Mouse (Mus musculus) gastrocnemius, postnatal 14 days (tissue): ENCODE data around the gene Cenpb. TPM values are rescaled to one million over a fixed set of nuclear protein-coding genes. Genes with fewer than 3 reads are reported as not detected.
A peak's percentile ranks its signal among the peaks of the same experiment; 100 is the strongest.
"Not testable (repeated sequence)": the region's sequence is repeated elsewhere in the genome, so short reads cannot be mapped to it uniquely, and the experiment has no call there.

Experiments
- DNase-seq: peaks from one replicate; pipeline ENCODE4 v3.0.0; 2021; ENCODE audit warnings: mixed read lengths
- intact Hi-C: fragments of 180-260 bp; cut with DNase I; formaldehyde crosslinking; loops from one replicate; pipeline ENCODE4 v1.15.1; 2025; ENCODE audit warnings: low total_unique reads
- long read RNA-seq, 2 experiments: library from polyadenylated mRNA; stranded (forward); transcript quantifications; one replicate each; pipeline ENCODE4 v2.0.0; 2021
- total RNA-seq, 2 experiments: library from RNA; stranded (reverse); gene quantifications; 2 replicates each; pipeline ENCODE4 v1.2.3; 2021

The Cenpb gene
- total RNA-seq: 10 to 100 TPM; 49.6 to 50.8 TPM
- long read RNA-seq, experiment 1, full-length matches to known transcripts: 72 of 73 reads
- long read RNA-seq, experiment 1, partial matches to known transcripts: 0 of 73 reads
- long read RNA-seq, experiment 1, other reads (novel, unspliced or antisense): 1 of 73 reads
- long read RNA-seq, experiment 2, full-length matches to known transcripts: 81 of 82 reads
- long read RNA-seq, experiment 2, partial matches to known transcripts: 0 of 82 reads
- long read RNA-seq, experiment 2, other reads (novel, unspliced or antisense): 1 of 82 reads

DNA sequence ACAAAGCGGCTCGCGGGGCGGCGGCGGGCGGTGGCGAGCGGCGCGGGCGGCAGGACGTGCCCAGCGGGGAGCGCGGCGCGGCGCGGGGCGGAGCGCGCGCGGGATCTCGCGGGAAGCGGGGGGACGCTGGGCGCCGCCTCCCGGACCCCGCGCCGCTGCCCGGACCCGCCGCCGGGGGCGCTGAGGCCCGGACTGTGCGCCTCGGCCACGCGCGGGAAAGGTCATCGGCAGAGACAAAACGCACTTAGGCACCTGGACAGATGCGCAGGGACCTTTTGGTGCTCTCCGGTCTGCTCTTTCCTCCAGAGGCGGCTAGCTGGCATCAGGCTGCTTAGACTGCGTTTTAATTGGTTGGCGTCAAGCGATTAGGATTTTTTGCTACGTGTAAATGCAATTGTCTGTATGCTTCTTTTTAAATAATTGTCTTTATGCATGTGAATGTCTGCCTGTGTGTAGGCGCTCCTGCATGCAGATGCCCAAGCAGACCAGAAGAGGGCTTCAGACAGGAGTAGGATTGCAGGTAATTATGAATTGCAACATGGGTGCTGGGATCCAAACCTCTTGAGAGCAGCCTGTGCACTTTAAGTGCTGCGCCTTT, at the start of gene Cenpb:
TSS of gene Cenpb (minus strand) at position 78 of the 598 bp plus-strand sequence.
- intact Hi-C loops: loop anchor here (10.0 kb wide), 1 partner anchor 75 kb away; no protein-coding TSS in a partner anchor

DNA sequence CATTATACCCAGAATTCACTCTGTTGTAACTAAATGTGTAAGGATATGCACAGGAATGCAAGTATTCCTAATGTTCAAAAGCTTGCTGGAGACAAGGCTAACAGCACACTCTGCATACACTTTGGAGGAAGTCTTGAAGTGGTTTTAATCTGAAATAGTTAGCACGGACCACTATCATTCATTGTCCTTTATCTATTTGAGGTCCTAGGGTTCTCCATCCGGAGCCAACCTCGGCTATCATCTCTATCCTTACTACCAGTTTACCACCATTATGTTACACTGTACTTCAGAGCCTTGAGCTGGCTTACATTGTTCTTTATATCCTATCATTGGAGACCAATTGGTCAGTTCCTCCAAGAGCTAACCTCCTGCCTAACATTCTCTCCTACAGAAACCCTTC, 47.4 kb upstream of the Cenpb start:
- DNase-seq: no peak
- intact Hi-C loops: no loop called here

More for the DNA sequence above, at the start of gene Cenpb:
- DNase-seq: peak; percentile 87

DNA sequence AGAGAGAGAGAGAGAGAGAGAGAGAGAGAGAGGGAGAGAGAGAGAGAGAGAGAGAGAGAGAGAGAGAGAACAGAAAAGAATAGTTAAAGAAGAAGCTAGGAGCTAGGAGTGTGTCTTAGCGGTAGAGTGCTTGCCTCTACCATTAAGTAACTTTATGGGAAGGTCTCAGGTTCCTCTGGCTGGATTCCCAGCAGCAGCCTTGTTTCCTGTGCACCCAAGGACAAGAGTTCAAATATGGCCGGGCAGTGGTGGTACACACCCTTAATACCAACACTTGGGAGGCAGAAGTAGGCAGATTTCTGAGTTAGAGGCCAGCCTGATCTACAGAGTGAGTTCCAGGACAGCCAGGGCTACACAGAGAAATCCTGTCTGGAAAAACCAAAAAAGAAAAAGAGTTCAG, 46.8 kb upstream of the Cenpb start:
- intact Hi-C loops, DNase-seq: not testable (repeated sequence)

DNA sequence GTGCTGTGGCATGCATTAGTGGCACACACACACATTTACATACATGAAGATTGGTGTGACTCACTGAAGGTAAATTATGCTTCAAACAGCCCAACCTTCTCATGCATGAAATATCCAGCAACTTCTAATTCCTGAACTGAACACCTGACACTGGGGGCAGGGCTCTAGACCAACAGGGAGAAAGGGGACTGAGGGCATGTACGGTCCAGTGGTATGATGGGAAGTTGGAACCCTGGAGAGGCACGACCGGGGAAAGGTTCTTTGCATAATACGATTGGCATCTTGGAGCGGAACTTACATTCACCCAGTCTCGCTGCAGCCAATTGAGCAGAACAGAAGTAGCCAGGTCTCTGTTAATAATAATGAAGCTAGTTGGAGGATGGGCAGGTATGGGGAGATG, 45.3 kb upstream of the Cenpb start:
- intact Hi-C loops: no loop called here
- DNase-seq: no peak

DNA sequence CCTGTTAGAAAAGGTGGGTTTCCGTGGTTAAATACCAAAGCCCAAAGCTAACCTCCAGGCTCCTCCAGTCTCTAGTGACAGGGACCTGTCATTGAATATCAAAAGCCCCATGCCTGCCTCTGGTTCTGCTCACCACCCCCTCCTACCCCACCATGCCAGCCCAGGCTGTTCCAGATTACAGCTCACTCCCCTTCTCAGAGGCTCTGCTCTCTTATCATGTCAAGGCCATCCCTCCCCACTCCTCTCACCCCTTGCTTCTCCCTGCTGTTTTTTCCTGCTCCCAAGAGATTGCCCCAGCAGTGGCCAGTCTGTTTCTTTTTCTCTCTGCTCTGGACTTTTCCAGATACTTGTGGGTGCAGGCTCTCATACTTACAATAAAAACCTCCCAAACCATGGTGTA, 43.7 kb upstream of the Cenpb start:
- intact Hi-C loops: no loop called here
- DNase-seq: no peak

DNA sequence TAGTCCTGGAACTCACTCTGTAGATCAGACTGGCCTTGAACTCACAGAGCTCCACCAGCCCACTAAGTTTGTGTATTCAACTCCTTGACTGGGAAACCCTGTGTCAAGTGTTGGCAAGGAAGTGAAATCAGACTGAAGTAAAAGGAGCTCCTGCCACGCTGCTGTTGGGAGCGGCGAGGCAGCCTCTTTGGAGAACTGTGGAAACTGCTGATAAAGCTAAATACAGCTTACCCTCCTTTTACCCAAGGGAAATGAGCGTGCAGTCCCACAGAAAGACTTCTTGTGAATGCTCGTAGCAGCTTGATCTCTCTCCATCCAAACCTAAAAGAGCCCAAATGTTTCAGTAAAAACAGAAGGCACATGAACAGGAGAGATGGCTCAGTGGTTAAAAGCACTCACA, 42.7 kb upstream of the Cenpb start:
- DNase-seq: no peak
- intact Hi-C loops: no loop called here

DNA sequence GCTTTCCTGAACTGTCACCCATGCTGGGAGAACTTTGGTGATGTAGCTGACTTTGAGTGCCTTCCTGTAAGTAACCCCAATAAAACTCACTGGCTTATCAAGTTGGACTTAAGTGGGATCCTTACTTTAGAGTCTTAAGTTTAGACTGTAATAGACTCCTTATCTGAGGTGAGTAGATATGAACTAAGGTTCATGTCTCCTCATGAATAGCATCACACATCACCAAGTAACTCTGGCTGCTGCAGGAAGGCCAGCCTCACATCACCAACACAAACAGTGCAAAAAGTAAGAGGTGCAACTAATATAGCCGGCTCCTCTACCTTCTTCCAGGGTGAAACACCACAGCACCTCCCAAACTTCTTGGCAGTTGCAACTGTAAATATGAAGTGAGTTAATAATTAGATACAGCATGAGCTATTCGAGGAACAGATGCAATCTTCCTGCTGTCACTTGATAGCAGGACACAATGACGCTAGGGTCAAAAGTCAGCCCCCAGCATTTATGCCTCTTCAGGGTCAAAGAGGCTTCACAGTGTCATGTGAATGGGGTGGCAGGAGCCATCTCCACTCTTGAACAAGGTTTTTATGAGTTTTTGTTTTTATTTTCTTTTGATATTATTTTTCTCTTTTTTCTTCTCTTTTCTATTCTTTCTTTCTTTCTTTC, 42.1 kb upstream of the Cenpb start:
- intact Hi-C loops: no loop called here
- DNase-seq: no peak

DNA sequence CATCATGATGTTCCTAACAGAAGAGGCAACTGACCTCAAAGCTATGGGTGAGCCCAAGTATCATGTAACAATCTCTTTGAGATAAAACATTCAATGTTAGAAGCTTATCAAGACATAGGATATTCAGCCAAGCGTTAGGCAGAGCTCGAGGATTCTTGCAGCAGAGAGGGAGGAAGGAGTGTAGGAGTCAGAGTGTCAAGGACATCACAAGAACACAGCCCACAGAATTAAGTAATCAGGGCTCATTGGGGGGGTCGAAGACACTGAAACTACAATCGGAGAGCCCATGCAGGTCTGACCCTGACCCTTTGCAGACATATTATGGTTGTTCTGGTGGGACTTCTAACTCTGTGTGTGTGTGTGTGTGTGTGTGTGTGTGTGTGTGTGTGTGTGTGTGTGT, 40.2 kb upstream of the Cenpb start:
- DNase-seq: no peak
- intact Hi-C loops: no loop called here

DNA sequence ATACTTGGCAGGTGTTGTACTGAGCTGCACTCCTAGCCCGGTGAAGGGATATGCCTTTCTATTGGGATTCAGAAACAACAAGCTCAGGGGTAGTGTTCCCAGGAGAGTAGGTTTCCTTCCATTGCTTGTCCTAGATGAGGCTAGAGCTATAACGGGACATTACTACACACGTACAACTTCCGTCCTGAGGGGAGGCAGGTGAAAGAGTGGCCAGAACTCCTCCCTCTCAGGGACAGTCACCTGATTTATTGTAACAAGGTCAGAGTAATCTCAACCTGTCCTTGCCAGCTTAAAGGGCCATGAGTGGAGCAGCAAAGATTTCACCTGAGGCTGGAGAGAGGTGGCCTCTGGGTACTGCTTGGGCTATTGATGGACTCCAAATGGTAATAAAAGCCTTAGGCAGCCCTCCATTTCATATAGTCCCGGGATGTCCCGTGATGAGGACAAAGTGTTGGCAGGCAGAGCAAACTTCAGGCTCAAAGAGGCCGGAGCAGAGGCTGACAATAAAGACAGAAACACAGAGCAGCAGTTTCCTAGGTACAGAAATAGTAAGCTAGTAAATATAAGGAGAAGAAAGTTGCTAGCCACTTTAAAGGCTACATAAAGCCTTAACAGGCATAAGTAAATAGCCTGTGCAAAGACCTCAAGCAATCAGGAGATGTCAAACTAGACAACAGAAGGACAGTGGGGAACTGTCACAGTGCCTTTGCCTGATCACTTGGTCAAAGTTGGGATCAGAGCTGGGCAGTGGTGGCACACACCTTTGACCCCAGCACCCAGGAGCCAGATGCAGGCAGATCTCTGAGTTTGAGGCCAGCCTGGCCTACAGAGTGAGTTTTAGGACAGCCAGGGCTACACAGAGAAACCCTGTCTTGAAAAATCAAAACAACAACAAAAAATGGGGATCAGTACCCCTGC, 36.3 kb upstream of the Cenpb start:
- intact Hi-C loops: no loop called here
- DNase-seq: no peak

DNA sequence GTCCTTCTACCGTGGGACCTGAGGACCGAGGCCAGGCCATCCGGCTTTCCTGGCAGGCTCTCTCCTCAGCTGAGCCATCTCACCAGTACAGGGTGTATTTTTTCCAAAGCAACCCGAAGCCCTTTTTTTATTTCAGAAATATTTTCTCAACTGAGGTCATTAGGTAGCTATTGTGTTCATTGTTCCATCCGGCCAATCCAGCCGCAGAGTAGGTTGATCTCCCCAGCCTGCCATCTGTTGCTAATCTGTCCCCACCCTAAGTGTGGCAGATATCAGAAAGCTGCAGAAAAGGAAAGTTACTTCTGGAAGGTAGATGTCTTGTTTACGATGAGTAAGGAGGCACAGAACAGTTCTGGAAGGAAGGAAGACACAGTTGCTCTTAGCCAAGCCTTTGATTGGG, 33.9 kb upstream of the Cenpb start:
- intact Hi-C loops: no loop called here
- DNase-seq: no peak

DNA sequence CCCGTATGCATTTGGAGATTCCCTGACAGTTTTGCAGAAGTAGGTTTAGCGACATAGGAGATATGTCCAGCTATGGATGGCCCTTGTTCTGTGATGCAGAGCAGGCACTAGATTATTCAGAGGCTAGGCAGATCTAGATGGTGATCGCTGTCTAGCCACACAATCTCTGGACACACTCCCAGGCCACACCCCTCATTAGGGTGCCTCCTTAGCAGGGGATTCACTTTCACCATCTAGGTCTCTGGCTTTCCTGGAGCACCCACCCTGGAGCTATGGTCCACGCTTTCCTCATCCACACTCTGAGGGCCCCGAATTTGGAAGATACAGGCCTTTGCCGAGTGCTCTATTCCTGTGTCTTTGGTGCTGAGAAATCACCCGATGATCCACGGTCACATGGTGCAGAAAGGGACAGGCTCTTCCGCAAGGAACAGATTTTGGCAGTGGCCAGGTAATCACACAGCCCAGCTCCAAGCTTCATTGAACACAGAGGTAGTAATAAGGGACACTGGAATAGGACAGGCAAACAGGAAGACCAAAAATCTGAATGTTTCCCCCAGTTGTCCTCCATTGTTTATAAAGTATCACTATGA, 31.3 kb upstream of the Cenpb start:
- intact Hi-C loops: no loop called here
- peak; percentile 32 for DNase-seq

DNA sequence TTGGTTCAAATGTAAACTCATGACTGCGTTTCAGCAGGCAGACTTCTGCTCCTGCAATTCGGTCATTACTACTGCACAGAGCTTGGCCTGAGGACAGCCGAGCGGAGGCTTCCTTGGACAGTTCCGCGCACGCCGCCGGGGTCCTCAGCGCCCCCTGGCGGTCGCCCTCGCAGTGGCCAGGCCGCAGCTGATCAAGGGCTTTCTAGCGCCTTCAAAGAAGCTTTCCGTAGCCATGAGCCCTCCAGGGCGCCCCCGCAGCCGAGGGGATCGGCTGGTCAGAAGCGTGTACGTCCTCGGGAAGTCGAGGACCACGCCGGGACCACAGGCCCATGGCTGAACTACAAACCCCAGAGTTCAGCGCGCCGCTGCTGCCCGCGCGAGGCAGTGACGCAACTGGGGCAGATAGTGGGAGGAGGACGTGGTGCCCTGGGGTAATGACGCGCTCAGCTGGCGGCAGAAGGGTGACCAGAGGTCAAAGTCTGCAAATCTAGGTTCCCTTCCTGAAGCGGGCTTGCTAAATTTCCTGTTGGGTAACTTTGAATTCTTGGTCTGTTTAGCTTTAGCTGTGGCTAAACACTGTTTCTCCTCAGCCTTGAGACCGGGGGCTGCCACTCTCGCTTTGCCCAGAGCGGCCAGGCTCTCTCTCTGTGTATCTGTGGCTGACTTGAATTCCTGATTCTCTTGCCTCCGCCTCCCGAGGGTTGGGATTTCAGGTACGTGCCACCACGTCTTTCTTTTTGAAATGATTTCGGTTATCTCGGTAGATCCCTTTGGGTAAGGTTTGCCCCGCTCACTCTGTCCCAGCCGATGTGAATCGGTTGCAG, 30.3 kb upstream of the Cenpb start:
- peak; percentile 96 for DNase-seq
- intact Hi-C loops: no loop called here

DNA sequence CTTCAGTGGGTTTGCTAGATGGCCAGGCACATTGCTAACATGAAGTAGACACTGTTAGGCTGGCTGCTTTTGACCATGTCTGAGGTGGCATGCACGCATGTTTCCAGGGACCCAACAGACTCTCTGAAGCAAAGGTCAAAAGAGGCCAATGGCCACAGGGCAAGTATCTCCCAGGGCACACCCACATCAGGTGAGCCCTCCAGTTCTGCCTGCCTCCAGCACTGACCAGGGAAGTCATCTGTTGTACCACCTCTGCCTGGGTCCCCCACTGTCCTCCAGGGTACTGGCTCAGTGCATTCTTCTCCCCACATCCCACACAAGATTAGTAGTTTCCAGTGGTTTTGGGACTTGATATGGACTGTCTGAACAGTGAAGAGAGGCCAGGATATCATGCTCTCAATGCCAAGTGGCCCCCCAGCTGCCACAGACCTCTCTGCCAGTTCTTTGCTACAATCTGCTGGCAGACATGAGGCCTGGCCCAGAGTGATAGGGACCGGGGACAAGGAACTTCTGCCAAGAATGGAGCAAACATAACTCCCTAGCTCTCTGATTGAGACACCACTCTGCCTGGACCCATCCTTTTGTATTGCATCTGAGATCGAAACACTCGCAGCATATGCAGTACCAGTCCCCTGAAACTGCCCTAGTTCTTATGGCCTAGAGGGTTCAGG, 29.4 kb upstream of the Cenpb start:
- peak; percentile 36 for DNase-seq
- intact Hi-C loops: no loop called here

DNA sequence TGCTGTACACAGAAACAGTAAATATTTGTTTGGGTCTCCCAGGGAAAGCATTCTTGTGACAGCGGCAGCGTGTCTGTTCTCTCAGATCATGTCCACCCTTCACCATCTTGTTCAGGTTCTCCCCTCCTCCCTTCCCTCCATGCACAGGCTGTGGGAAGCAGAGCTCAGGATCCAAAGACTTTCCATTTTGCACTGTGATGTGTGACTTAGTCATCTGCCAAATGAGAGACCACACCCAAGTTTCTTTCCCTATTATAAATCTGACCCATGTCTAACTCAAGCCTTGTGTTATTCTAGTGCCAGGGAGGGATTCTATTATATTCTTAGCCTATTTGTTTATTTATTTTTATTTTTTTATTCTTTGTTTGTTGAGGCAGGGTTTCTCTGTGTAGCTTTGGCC, 28.5 kb upstream of the Cenpb start:
- no peak for DNase-seq
- intact Hi-C loops: no loop called here

DNA sequence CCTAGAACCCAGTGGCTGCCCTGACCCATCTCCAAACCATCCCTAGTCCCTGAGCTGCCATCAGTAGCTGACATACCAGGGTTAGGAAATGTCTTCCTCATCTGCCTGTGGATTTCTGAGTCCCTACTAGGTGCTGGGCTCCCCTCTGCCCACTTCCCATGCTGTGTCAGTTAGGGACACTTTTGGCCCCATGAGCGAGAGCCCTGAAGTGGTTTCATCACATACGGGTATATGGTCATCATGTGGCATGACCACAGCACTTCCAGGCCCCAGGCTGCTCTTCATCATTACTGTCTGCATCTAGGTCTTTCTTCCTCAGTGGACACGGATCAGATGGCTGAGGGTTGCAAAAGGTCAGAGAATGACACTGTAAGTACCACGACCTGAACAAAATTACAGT, 26.9 kb upstream of the Cenpb start, which contains the start of gene Ap5s1:
TSS of gene Ap5s1 (plus strand) at position 301 of the 400 bp plus-strand sequence.
- DNase-seq: no peak
- intact Hi-C loops: no loop called here

DNA sequence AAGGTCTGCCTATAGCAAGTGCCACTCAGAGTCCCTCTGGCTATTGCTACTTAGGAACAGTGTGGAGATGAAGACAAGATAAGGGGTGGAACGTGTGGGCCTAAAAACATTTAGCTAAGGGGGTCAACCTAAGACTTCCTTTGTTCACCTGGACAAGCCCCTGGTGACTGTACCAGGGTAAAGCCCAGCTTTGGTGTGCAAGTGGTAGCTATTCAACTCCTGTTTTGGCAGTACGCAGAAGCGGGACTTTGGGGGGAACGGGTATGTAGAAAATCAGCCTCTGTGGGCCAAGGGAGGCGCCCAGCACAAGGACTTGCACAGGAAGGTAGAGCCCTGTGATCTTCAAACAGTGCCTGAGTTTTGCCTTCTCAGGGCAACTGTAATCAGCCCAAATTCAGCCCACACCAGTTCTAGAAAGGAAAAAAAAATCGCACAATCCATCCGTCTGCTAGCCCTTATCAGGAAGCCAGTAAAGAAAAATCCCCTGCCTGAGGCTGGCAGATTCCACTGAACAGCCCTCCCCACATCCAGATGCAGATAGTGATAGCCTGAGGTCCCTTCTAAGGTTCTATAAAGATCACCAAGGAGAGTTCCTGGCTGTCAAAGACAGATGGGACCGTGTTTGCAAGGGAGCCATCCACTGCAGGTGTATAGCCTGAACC, 25.8 kb upstream of the Cenpb start:
- intact Hi-C loops: no loop called here
- DNase-seq: no peak

DNA sequence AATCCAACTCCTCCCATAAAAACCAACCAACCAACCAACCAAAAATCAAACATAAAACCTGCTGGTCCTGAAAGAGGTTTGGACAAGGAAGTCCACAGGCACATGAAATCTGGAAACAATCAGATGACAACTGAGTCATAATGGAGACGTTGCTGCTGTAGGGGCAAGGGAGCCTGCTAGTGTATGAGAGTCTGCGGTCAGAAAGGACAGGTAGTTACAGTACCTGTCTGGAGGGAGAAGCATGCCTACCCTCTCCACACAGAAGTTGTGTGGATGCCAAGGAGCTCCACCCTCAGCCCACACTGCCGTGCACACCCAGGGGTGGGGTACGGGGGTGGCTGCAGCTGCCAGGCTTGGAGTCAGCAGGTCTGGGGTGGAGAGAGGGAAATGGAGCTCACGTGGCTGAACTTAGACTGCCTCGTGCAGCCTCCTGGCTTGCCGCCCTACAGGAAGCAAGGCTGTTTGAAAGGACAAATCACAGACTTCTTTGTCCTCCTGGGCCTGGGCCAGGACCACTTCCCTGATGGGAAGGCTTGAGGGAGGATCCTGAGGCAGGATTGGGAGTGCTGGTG, 24.6 kb upstream of the Cenpb start:
- DNase-seq: peak; percentile 97
- intact Hi-C loops: no loop called here
